Mouse (Mus musculus) embryonic fibroblast, embryonic 13.5 days (primary cell): ENCODE data around the gene Sbf2. TPM values are rescaled to one million over a fixed set of nuclear protein-coding genes. Genes with fewer than 3 reads are reported as not detected.
A peak's percentile ranks its signal among the peaks of the same experiment; 100 is the strongest.
"Not testable (repeated sequence)": the region's sequence is repeated elsewhere in the genome, so short reads cannot be mapped to it uniquely, and the experiment has no call there.

Source experiments
- H3K27ac ChIP-seq: 2 replicates; pipeline ENCODE4 v1.5.1; 2012; ENCODE audit warnings: low read length, control low read depth, inconsistent platforms; ENCODE audit not compliant: insufficient read depth
- H3K4me1 ChIP-seq: 2 replicates; pipeline ENCODE4 v1.6.1; 2011; ENCODE audit warnings: low read length; ENCODE audit not compliant: control insufficient read depth, insufficient read depth
- H3K4me3 ChIP-seq: 2 replicates; pipeline ENCODE4 v1.5.1; 2011; ENCODE audit warnings: mild to moderate bottlenecking, control low read depth, low read length; ENCODE audit not compliant: insufficient read depth
- CTCF ChIP-seq: IDR thresholded peaks from 2 replicates; pipeline ENCODE4 v1.5.1; 2011; ENCODE audit warnings: mild to moderate bottlenecking, control low read depth, low read length, moderate library complexity, borderline replicate concordance; ENCODE audit not compliant: insufficient read depth
- POLR2A ChIP-seq: IDR thresholded peaks from 2 replicates; pipeline ENCODE4 v1.6.1; 2011; ENCODE audit warnings: low read depth, mild to moderate bottlenecking, control low read depth, low read length, moderate library complexity
- polyA plus RNA-seq: library from polyadenylated mRNA; stranded (reverse); fragments of >200 nt; gene quantifications from 2 replicates; pipeline ENCODE4 v1.2.4, GENCODE M21; 2011; ENCODE audit warnings: low read depth; ENCODE audit not compliant: missing spikeins, insufficient read length

Gene Sbf2
- polyA plus RNA-seq, 1 experiment: 55.5 TPM

DNA sequence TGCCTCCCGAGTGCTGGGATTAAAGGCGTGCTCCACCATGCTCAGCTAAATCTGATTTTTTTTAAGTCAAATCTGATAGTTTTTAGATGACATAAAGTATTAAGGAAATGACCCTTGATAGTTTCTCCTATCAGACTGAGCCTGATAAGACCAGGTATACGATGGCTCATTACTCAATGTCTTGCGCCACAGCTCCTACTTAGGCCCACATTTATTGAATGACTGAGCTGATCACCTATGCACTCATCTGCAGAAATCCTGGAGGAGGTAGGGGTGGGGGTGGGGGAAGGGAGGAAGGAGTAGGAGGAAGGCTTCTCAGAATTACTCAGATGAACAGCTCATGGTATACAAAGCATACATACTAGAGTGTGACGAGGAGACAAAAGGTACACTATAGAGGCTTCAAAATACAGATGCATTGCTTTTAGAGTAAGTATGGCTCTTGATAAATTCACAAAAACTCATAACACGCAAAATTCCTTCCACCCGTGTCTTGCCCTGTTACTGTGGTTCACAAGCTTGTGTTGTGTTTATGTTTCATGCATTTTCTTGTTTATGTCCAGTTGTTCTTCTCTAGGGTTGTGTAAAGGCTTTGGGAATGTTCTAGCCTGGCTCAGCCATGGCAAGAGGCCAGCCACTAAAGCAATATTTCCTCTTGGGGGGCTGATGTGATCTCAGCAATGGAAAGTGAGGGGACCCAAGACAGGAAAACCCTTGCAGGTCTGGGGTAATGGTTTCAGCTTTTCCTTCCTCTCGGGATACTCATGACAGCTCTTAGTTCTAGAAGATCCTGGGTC lies 32.1 kb upstream of the Sbf2 start:
- H3K4me1 ChIP-seq: peaks cover 14% of the 10 kb centered on the region
- H3K27ac ChIP-seq: no peak overlapping the region
- no peak overlapping the region for H3K4me3 ChIP-seq
- no peak for TF ChIP-seq CTCF
- no peak for TF ChIP-seq POLR2A

GRCm38 (mm10) chr7:110645859-110646258 lies 31.1 kb upstream of the Sbf2 start:
- no peak overlapping the region for H3K4me3 ChIP-seq
- H3K27ac ChIP-seq: no peak overlapping the region
- peaks cover 12% of the 10 kb centered on the region for H3K4me1 ChIP-seq
- no peak for TF ChIP-seq CTCF
- TF ChIP-seq POLR2A: no peak

GRCm38 (mm10) chr7:110645311-110645710 lies 30.6 kb upstream of the Sbf2 start:
- no peak overlapping the region for H3K4me3 ChIP-seq
- H3K27ac ChIP-seq: no peak overlapping the region
- TF ChIP-seq CTCF (peak; percentile 25; the same call in 1 of the 2 replicates), POLR2A (no peak)
- H3K4me1 ChIP-seq: peaks cover 12% of the 10 kb centered on the region

DNA sequence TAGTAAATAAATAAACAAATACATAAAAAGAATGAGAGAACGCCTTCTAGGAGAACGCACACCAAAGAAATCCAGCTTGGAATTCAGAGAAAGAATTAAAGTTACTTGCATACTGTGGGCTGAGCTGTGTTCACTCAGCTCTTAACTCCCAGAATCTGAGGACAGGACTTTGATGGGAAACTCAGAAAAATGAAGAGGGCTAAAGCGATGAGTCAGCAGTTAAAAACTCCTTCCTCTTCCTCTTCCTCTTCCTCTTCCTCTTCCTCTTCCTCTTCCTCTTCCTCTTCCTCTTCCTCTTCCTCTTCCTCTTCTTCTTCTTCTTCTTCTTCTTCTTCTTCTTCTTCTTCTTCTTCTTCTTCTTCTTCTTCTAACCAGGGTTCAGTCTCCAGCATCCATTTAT lies 25.2 kb upstream of the Sbf2 start:
- not testable (repeated sequence) for H3K4me1 ChIP-seq, H3K27ac ChIP-seq, H3K4me3 ChIP-seq

DNA sequence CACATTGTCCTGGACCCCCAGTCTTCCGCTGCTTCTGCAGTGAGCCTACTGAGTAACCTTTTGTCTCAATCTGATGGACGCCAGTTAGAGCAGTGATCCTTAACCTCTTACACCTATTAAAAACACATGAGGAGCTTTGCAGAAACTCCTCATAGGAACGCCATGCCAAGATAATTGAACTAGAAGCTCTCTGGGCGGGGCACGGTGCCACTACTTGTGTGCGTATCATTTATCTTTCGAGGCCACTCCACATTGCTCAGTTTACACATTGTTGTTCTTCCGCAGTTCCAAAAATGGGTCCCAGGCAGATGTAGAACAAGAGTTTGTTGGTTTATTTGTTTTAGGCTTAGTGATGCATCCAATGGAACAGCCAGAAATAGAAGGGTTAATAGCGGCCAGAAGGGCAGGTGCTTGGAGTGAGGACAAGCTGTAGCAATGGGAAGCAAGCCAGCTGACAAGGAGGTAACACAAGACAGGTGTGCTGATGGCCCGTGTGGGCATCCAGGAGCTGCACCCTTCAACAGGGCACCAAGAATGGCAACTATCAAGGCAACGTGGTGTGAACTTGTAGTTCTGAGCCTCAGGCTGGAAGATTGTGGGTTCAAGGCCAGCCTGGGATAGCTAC lies 24.7 kb upstream of the Sbf2 start:
- Histone ChIP-seq H3K27ac (no peak overlapping the region), H3K4me1 (peaks cover 4% of the 10 kb centered on the region), H3K4me3 (no peak overlapping the region)
- TF ChIP-seq POLR2A (no peak), CTCF (no peak)

- TF ChIP-seq POLR2A: no peak
- TF ChIP-seq CTCF: no peak
- Histone ChIP-seq H3K27ac (no peak overlapping the region), H3K4me3 (no peak overlapping the region), H3K4me1 (no peaks in the 10 kb centered on the region)
Measured at GRCm38 (mm10) chr7:110638305-110639110, 23.8 kb upstream of the Sbf2 start.

DNA sequence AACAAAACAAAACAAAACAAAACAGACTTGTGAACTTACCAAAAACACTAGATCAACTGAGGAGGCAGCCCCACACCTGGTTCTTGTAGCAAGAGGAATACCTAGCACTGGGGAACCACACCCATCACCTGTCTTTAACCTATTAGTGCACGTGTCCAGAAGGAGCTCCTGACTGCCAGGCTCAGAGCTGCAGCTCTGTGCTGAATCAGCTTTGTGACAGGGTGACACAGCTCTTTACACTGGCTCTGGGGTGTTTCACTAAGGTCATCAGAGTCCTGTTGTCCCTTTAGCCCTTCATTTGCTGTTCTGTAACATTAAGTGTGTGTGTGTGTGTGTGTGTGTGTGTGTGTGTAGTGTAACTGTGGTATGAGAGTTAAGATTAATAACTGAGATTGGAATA lies 21.8 kb upstream of the Sbf2 start:
- no peak for TF ChIP-seq POLR2A
- no peak for TF ChIP-seq CTCF
- Histone ChIP-seq H3K4me3 (no peak overlapping the region), H3K27ac (no peak overlapping the region)

GRCm38 (mm10) chr7:110635929-110636328 lies 21.2 kb upstream of the Sbf2 start:
- H3K27ac ChIP-seq: no peak overlapping the region
- H3K4me1 ChIP-seq: peaks cover 3% of the 10 kb centered on the region
- no peak overlapping the region for H3K4me3 ChIP-seq
- TF ChIP-seq POLR2A (no peak), CTCF (no peak)

More for the DNA sequence above, 21.8 kb upstream of the Sbf2 start:
- H3K4me1 ChIP-seq: no peaks in the 10 kb centered on the region

- no peak overlapping the region for H3K27ac ChIP-seq
- TF ChIP-seq POLR2A: no peak
- TF ChIP-seq CTCF: no peak
Measured at GRCm38 (mm10) chr7:110631136-110631888, 16.6 kb upstream of the Sbf2 start.

More at GRCm38 (mm10) chr7:110631136-110631888, 16.6 kb upstream of the Sbf2 start:
- Histone ChIP-seq H3K4me3 (peak overlapping the region; percentile 75; the same call in 1 of the 2 replicates), H3K4me1 (peaks cover 4% of the 10 kb centered on the region)
